Mouse (Mus musculus) T-helper 1 cell (primary cell): ENCODE data around the gene Slc15a4.

ENCODE experiments used
- in situ Hi-C: fragments of 300-600 bp; cut with MboI, MseI; formaldehyde crosslinking; loops from one replicate; pipeline ENCODE4 v1.15.1; 2025; ENCODE audit warnings: high pct_unique_total_duplicates

Gene Slc15a4

DNA sequence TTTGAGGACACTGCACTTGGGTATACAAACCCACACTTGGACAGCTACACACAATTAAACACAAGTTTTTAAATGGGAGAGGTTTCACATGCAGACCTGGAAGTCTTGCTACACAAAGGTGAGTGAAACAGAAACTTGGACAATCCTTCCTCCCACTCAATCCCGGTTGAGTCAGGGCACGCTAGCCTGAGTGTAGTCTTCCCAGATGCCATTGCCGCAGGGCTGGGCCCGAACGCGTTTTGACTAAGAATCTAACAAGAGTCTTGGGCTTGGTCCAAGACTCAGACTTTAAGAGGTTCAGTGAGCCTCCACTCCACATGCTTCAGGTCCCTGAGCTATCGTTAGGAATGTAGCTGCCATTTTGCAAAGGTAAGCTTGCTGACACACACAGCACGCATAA lies 12.3 kb downstream of the Slc15a4 start:
- in situ Hi-C loops, result no loop called here

GRCm38 (mm10) chr5:127618834-127619233 lies 13.9 kb downstream of the Slc15a4 start:
- in situ Hi-C loops, result loop anchor here (10.0 kb wide), 1 partner anchor 1386 kb away; the partner anchor contains the start of gene Stx2

- in situ Hi-C loops, result loop anchor here (10.0 kb wide), 1 partner anchor 1388 kb away; the partner anchor contains the start of gene Stx2
Measured at GRCm38 (mm10) chr5:127616884-127617635, 15.6 kb downstream of the Slc15a4 start.

DNA sequence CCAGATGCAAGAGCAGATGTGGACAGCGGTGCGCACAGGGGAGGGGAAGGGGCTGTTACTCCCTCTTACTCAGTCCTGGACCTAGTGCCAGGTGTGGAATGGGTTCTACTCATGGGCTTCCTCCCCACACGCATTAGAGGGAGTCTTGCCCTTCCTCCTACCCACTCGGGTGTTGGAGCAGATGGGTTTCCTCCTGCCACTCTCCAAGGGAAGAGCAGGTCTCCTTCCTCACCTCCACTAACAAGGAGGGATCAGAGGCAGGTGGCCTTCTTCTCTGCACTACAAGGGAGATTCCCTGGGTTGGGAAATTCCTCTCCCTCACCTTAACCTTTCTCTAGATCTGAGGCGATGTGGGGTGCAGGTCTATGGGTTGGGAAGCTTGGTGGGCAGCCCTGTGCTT lies 16.5 kb downstream of the Slc15a4 start:
- in situ Hi-C loops, result loop anchor here (10.0 kb wide), 1 partner anchor 1389 kb away; the partner anchor contains the start of gene Stx2

GRCm38 (mm10) chr5:127615459-127615858 lies 17.2 kb downstream of the Slc15a4 start:
- in situ Hi-C loops, result loop anchor here (10.0 kb wide), 1 partner anchor 1389 kb away; the partner anchor contains the start of gene Stx2

GRCm38 (mm10) chr5:127612397-127612796 lies 20.3 kb downstream of the Slc15a4 start:
- in situ Hi-C loops, result loop anchor here (10.0 kb wide), 1 partner anchor 1392 kb away; the partner anchor contains the start of gene Stx2

DNA sequence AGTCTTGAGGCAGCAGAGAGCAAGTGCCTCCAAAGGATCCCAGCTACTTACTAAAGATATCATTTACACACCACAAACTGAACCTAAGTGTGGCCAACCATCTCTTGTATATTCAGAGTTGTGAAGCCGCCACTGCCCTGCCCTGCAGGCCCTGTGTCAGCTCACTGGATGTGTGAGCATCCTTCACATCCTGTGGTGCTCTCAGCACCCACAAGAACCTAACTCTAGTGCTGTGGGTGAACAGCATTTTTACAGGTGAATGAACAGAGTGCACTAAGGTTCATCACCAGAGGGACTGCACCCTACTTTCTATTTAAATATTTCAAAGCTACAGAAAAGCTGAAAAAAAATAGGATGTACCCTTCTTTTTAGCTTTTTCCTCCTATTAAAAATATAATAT lies 20.8 kb downstream of the Slc15a4 start:
- in situ Hi-C loops, result loop anchor here (10.0 kb wide), 1 partner anchor 1393 kb away; the partner anchor contains the start of gene Stx2

GRCm38 (mm10) chr5:127610787-127611509 lies 21.7 kb downstream of the Slc15a4 start:
- in situ Hi-C loops, result loop anchor here (10.0 kb wide), 1 partner anchor 1394 kb away; the partner anchor contains the start of gene Stx2

- in situ Hi-C loops, result no loop called here
Measured at GRCm38 (mm10) chr5:127609191-127609714, 23.4 kb downstream of the Slc15a4 start.

GRCm38 (mm10) chr5:127607507-127607906 lies 25.2 kb downstream of the Slc15a4 start:
- in situ Hi-C loops, result no loop called here

DNA sequence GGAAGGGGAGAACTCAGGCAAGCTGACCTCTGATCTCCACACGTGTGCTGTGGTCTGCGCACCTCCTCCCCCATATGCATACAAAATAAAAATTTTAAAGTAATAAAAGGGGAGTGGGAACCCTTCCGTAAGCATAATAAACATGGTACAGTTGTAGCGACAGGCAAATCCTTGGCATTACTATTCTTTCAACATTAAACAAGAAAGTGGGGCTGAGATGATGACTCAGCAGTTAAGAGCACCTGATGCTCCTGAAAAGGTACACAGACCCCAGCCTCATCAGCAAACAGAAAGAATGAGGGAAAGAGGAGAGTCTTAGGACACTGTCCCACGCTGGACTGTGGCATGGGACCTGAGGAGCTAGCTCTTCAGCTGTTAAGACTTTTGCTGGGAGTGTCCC lies 29.7 kb downstream of the Slc15a4 start:
- in situ Hi-C loops, result no loop called here

- in situ Hi-C loops, result no loop called here
Measured at GRCm38 (mm10) chr5:127596862-127597261, 35.8 kb downstream of the Slc15a4 start.

DNA sequence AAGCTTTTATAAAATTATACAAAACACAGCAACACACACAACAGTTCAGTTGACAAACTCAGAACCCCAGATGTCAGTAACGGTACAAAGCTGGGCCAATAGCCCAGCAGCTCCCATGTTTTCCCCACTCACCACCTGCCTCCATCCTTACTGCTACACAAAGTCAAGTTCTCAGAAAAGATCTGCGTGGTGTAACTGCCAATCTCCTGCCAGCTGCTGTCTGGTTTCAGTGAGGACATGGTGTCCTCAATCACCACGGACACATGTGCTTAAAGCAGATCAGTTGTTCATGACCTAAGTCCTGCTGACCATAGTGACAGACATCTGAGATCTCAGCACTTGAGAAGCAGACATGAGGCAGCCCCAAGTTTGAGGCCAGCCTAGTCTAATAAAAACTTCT lies 37.0 kb downstream of the Slc15a4 start:
- in situ Hi-C loops, result no loop called here

- in situ Hi-C loops, result no loop called here
Measured at GRCm38 (mm10) chr5:127592854-127593253, 39.8 kb downstream of the Slc15a4 start.

GRCm38 (mm10) chr5:127592406-127592805 lies 40.3 kb downstream of the Slc15a4 start:
- in situ Hi-C loops, result no loop called here

GRCm38 (mm10) chr5:127587854-127588253 lies 44.8 kb downstream of the Slc15a4 start:
- in situ Hi-C loops, result no loop called here

DNA sequence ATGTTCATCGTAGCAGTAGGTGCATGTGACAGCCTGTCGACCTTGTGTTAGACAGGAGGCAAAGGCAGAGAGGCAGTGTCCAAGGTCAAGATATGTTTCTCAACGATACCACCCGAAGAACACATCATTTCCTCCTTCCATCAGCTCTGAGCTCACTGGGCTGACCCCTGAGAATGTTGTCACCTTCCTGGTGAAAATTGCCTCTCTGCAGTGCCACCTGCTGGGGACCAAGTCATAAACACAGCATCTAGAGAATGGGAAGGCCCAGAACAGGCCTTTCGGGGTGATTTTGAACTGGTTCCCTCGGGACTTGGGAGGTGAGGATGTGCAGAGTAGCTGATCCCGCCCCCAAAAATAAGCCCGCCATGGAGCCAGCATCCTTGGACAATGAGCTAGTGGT lies 49.0 kb downstream of the Slc15a4 start:
- in situ Hi-C loops, result no loop called here

DNA sequence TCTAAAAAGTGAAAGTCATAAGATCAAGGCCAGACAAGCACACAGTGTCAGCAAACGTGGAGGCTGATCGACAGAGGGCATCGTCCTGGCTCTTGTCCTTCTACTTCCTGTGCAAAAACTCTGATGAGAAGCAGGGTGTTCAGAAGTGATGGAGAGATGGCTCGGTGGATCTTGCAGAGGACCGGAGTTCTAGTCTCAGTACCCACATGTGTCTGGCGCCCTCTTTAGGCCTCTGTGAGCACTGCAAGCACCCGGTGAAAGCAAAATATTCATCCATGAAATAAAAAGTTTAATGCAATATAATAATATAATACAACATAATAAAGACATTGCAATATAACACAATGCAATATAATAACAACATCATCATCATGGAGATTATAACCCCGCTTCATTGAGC lies 55.3 kb downstream of the Slc15a4 start:
- in situ Hi-C loops, result no loop called here

- in situ Hi-C loops, result no loop called here
Measured at GRCm38 (mm10) chr5:127567165-127567741, 65.4 kb downstream of the Slc15a4 start.

DNA sequence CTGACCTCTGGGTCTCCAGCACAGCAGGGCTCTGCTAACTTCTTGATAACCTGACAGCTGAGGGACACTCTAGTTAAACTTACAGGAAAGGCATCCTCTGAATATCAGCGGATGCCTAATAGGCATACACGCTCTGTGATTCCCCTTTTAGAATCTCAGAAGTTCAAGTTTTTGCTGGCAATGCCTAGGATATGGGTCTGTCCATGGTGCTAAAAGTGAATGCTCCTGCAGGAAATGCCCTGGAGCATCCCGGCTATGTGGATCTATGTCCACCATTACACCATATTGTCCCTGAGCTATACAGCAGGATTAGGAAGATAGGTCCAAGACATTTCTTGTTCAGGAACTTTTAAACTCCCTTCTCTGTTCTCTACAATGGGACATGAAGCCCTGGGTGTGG lies 71.6 kb downstream of the Slc15a4 start:
- in situ Hi-C loops, result no loop called here

- in situ Hi-C loops, result no loop called here
Measured at GRCm38 (mm10) chr5:127548136-127548535, 84.6 kb downstream of the Slc15a4 start.

GRCm38 (mm10) chr5:127546585-127546991 lies 86.1 kb downstream of the Slc15a4 start:
- in situ Hi-C loops, result no loop called here
